Mouse (Mus musculus) thymus, adult 2 months (tissue): ENCODE data around the gene Zfp341.

ENCODE experiments used
- CTCF ChIP-seq: fragments of 200-500 bp; IDR thresholded peaks from 2 replicates; pipeline ENCODE4 v1.5.1; 2012; ENCODE audit warnings: mild to moderate bottlenecking, control low read depth, low read length, moderate library complexity, borderline replicate concordance; ENCODE audit not compliant: control insufficient read depth, poor library complexity, insufficient read depth; ENCODE audit errors: extremely low read depth
- POLR2A ChIP-seq: fragments of 200-500 bp; IDR thresholded peaks from 2 replicates; pipeline ENCODE4 v1.6.1; 2012; ENCODE audit warnings: mild to moderate bottlenecking, low read length, control low read depth, moderate library complexity; ENCODE audit not compliant: control insufficient read depth, poor library complexity, insufficient read depth; ENCODE audit errors: extremely low read depth

DNA sequence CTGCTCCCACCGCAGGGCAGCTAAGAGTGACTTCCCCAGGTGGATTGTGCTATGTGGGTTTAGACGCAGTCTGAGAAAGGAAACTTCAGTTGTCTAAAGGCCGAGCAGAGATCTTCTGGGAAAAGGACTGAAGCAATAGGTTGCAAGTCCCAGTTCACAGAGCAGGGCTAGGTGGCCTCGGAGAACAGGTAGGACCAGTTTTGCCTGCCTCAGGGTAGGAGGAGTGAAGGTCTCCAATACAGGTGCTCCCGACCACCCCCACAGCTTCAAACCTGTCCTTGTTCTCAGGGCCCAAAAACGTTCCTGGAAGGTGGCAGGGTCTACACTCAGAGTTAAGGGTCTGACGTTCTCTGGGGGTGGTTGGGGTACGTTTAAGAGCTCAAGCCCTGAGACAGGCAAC is 38.3 kb downstream of the Zfp341 start, which contains the start of gene Chmp4b:
- TF ChIP-seq POLR2A = no peak
- TF ChIP-seq CTCF = no peak
